Mouse (Mus musculus) c-Kit-positive CD71-positive TER-119-positive erythroid progenitor cells, embryonic 14.5 days (primary cell): ENCODE measurements around the gene Arid3b.
"Not testable (repeated sequence)": the region's sequence is repeated elsewhere in the genome, so short reads cannot be mapped to it uniquely, and the experiment has no call there.

Source experiments
- DNase-seq: peaks from one replicate; pipeline ENCODE4 v3.0.0-alpha.2; 2013; ENCODE audit warnings: low spot score

The Arid3b gene

GRCm38 (mm10) chr9:57836581-57837170 lies at the start of gene Arid3b:
Gene Arid3b (minus strand): TSS chr9:57836793.
- DNase-seq, result peak; percentile 94

GRCm38 (mm10) chr9:57883413-57883812 lies 46.8 kb upstream of the Arid3b start:
- no peak for DNase-seq

- not testable (repeated sequence) for DNase-seq
Measured at GRCm38 (mm10) chr9:57881781-57882180, 45.2 kb upstream of the Arid3b start.

- DNase-seq, result no peak
Measured at GRCm38 (mm10) chr9:57880278-57880677, 43.7 kb upstream of the Arid3b start.

GRCm38 (mm10) chr9:57879213-57879612 lies 42.6 kb upstream of the Arid3b start:
- DNase-seq, result no peak

GRCm38 (mm10) chr9:57874994-57875393 lies 38.4 kb upstream of the Arid3b start:
- no peak for DNase-seq

GRCm38 (mm10) chr9:57874134-57874533 lies 37.5 kb upstream of the Arid3b start:
- no peak for DNase-seq

GRCm38 (mm10) chr9:57870273-57870816 lies 33.8 kb upstream of the Arid3b start:
- DNase-seq, result no peak

- DNase-seq, result no peak
Measured at GRCm38 (mm10) chr9:57868767-57869166, 32.2 kb upstream of the Arid3b start.

- DNase-seq, result no peak
Measured at GRCm38 (mm10) chr9:57867880-57868279, 31.3 kb upstream of the Arid3b start.

- no peak for DNase-seq
Measured at GRCm38 (mm10) chr9:57867236-57867635, 30.6 kb upstream of the Arid3b start.

- no peak for DNase-seq
Measured at GRCm38 (mm10) chr9:57866530-57866929, 29.9 kb upstream of the Arid3b start.

- DNase-seq, result no peak
Measured at GRCm38 (mm10) chr9:57864336-57864735, 27.7 kb upstream of the Arid3b start.

GRCm38 (mm10) chr9:57861951-57862471 lies 25.4 kb upstream of the Arid3b start:
- peak; percentile 24 for DNase-seq

GRCm38 (mm10) chr9:57856456-57856855 lies 19.9 kb upstream of the Arid3b start:
- DNase-seq, result no peak

- no peak for DNase-seq
Measured at GRCm38 (mm10) chr9:57854280-57854679, 17.7 kb upstream of the Arid3b start.

- no peak for DNase-seq
Measured at GRCm38 (mm10) chr9:57839032-57839431, 2.4 kb upstream of the Arid3b start.

GRCm38 (mm10) chr9:57835841-57836514 lies 615 bp downstream of the Arid3b start:
- DNase-seq, result no peak

- DNase-seq, result no peak
Measured at GRCm38 (mm10) chr9:57834629-57835417, 1.8 kb downstream of the Arid3b start.

GRCm38 (mm10) chr9:57833762-57834471 lies 2.7 kb downstream of the Arid3b start:
- DNase-seq, result no peak

- peak; percentile 90 for DNase-seq
Measured at GRCm38 (mm10) chr9:57831267-57832082, 5.1 kb downstream of the Arid3b start.
